Mouse (Mus musculus) midbrain, embryonic 13.5 days (tissue): ENCODE data around the gene Pced1b. TPM values are rescaled to one million over a fixed set of nuclear protein-coding genes. Genes with fewer than 3 reads are reported as not detected.

Source experiments
- ATAC-seq: fragments of 200-750 bp; cut with Nextera tagmentation; 2 replicates; pipeline ENCODE4 v1.8.0; 2017; ENCODE audit warnings: mild to moderate bottlenecking, moderate TSS enrichment, moderate library complexity
- H3K27ac ChIP-seq: fragments of 300-500 bp; sonication (generic); 2 replicates; pipeline ENCODE4 v1.5.1; 2015; ENCODE audit warnings: inconsistent platforms, mild to moderate bottlenecking, moderate library complexity
- H3K27me3 ChIP-seq: fragments of 300-500 bp; sonication (generic); 2 replicates; pipeline ENCODE4 v1.6.1; 2015; ENCODE audit warnings: mild to moderate bottlenecking, inconsistent platforms
- H3K36me3 ChIP-seq: fragments of 300-500 bp; sonication (generic); 2 replicates; pipeline ENCODE4 v1.6.1; 2015; ENCODE audit warnings: mild to moderate bottlenecking, inconsistent platforms
- H3K4me1 ChIP-seq: fragments of 300-500 bp; sonication (generic); replicated peaks from 2 replicates; pipeline ENCODE4 v1.6.1; 2015; ENCODE audit warnings: inconsistent platforms
- H3K4me2 ChIP-seq: fragments of 300-500 bp; sonication (generic); replicated peaks from 2 replicates; pipeline ENCODE4 v1.6.1; 2015; ENCODE audit warnings: moderate library complexity, mild to moderate bottlenecking, inconsistent platforms
- H3K4me3 ChIP-seq: fragments of 300-500 bp; sonication (generic); replicated peaks from 2 replicates; pipeline ENCODE4 v1.5.1; 2015; ENCODE audit warnings: mild to moderate bottlenecking, inconsistent platforms
- H3K9ac ChIP-seq: fragments of 300-500 bp; sonication (generic); replicated peaks from 2 replicates; pipeline ENCODE4 v1.6.1; 2015; ENCODE audit warnings: mild to moderate bottlenecking, inconsistent platforms
- H3K9me3 ChIP-seq: fragments of 300-500 bp; sonication (generic); 2 replicates; pipeline ENCODE4 v1.6.1; 2016; ENCODE audit warnings: mild to moderate bottlenecking, inconsistent platforms
- WGBS: fragments of 180-500 bp; shearing (Covaris S2); methylation state at CpG from one replicate; pipeline ENCODE4 v1.1.7; 2015; 5-methylcytosine and 5-hydroxymethylcytosine counted together
- polyA plus RNA-seq: library from polyadenylated mRNA; unstranded; fragments of >200 nt; fragmentation: Nextera tagmentation; extraction: Ambion mirVana; gene quantifications from 2 replicates; pipeline ENCODE4 v1.2.1, GENCODE M21; 2015

Gene Pced1b
- polyA plus RNA-seq, 1 experiment from 2014 or later: 4.0 TPM

- no peaks in the 10 kb centered on the region for H3K27me3 ChIP-seq
- peaks cover 5% of the 10 kb centered on the region for H3K4me1 ChIP-seq
- H3K27ac ChIP-seq: no peak overlapping the region
- H3K36me3 ChIP-seq: no peaks in the 10 kb centered on the region
- H3K9me3 ChIP-seq: no peaks in the 10 kb centered on the region
- H3K9ac ChIP-seq: no peak overlapping the region
- ATAC-seq: no peak
- no peak overlapping the region for H3K4me3 ChIP-seq
- H3K4me2 ChIP-seq: no peak overlapping the region
- WGBS: 33% methylated on average over 9 of the region's 9 CpGs
Observed at GRCm38 (mm10) chr15:97307935-97308334, 61.0 kb downstream of the Pced1b start.

GRCm38 (mm10) chr15:97309533-97309932, 62.6 kb downstream of the Pced1b start:
- H3K36me3 ChIP-seq: no peaks in the 10 kb centered on the region
- WGBS: 100% methylated on average over 2 of the region's 2 CpGs
- no peak overlapping the region for H3K27ac ChIP-seq
- H3K9me3 ChIP-seq: no peaks in the 10 kb centered on the region
- peaks cover 10% of the 10 kb centered on the region for H3K4me1 ChIP-seq
- no peaks in the 10 kb centered on the region for H3K27me3 ChIP-seq
- no peak overlapping the region for H3K9ac ChIP-seq
- no peak overlapping the region for H3K4me3 ChIP-seq
- ATAC-seq: no peak
- H3K4me2 ChIP-seq: no peak overlapping the region

- H3K27me3 ChIP-seq: no peaks in the 10 kb centered on the region
- WGBS: 84% methylated on average over 9 of the region's 9 CpGs
- ATAC-seq: no peak
- H3K9ac ChIP-seq: no peak overlapping the region
- H3K9me3 ChIP-seq: no peaks in the 10 kb centered on the region
- H3K27ac ChIP-seq: no peak overlapping the region
- peaks cover 16% of the 10 kb centered on the region for H3K4me1 ChIP-seq
- no peak overlapping the region for H3K4me2 ChIP-seq
- no peak overlapping the region for H3K4me3 ChIP-seq
- no peaks in the 10 kb centered on the region for H3K36me3 ChIP-seq
Observed at GRCm38 (mm10) chr15:97310251-97310650, 63.3 kb downstream of the Pced1b start.

- Histone ChIP-seq H3K4me1 (peaks cover 18% of the 10 kb centered on the region), H3K4me2 (no peak overlapping the region), H3K36me3 (no peaks in the 10 kb centered on the region), H3K4me3 (no peak overlapping the region), H3K9me3 (no peaks in the 10 kb centered on the region), H3K27me3 (no peaks in the 10 kb centered on the region), H3K9ac (no peak overlapping the region), H3K27ac (no peak overlapping the region)
- 80% methylated on average over 7 of the region's 7 CpGs for WGBS
- ATAC-seq: no peak
Observed at GRCm38 (mm10) chr15:97311211-97311610, 64.3 kb downstream of the Pced1b start.

- H3K27me3 ChIP-seq: no peaks in the 10 kb centered on the region
- no peaks in the 10 kb centered on the region for H3K36me3 ChIP-seq
- H3K27ac ChIP-seq: no peak overlapping the region
- H3K4me2 ChIP-seq: no peak overlapping the region
- H3K9me3 ChIP-seq: no peaks in the 10 kb centered on the region
- H3K9ac ChIP-seq: no peak overlapping the region
- 90% methylated on average over 8 of the region's 8 CpGs for WGBS
- ATAC-seq: no peak
- no peak overlapping the region for H3K4me3 ChIP-seq
- H3K4me1 ChIP-seq: peaks cover 18% of the 10 kb centered on the region
Observed at GRCm38 (mm10) chr15:97311937-97312336, 65.0 kb downstream of the Pced1b start.

GRCm38 (mm10) chr15:97314720-97315421, 68.0 kb downstream of the Pced1b start:
- peaks cover 17% of the 10 kb centered on the region for H3K4me1 ChIP-seq
- peak overlapping the region; percentile 62; the same call in 1 of the 2 replicates for H3K27ac ChIP-seq
- H3K9ac ChIP-seq: no peak overlapping the region
- no peaks in the 10 kb centered on the region for H3K27me3 ChIP-seq
- 30% methylated on average over 14 of the region's 14 CpGs for WGBS
- H3K4me3 ChIP-seq: no peak overlapping the region
- no peaks in the 10 kb centered on the region for H3K36me3 ChIP-seq
- 0 out of 2 replicates have a peak, but pooled peaks have one; percentile 6 for ATAC-seq
- H3K9me3 ChIP-seq: 0 out of 2 replicates have a peak, but pooled peaks cover 5% of the 10 kb centered on the region
- H3K4me2 ChIP-seq: peak overlapping the region; percentile 25

GRCm38 (mm10) chr15:97315422-97315757, 68.5 kb downstream of the Pced1b start:
- 44% methylated on average over 9 of the region's 9 CpGs for WGBS
- 0 out of 2 replicates have a peak, but pooled peaks have one; percentile 40 for ATAC-seq
- no peak overlapping the region for H3K27ac ChIP-seq

GRCm38 (mm10) chr15:97318365-97319001, 71.6 kb downstream of the Pced1b start:
- Histone ChIP-seq H3K9ac (no peak overlapping the region), H3K4me1 (peaks cover 22% of the 10 kb centered on the region), H3K4me2 (no peak overlapping the region), H3K4me3 (no peak overlapping the region), H3K27ac (no peak overlapping the region), H3K36me3 (no peaks in the 10 kb centered on the region), H3K9me3 (0 out of 2 replicates have a peak, but pooled peaks cover 5% of the 10 kb centered on the region), H3K27me3 (no peaks in the 10 kb centered on the region)
- ATAC-seq: no peak
- WGBS: 78% methylated on average over 21 of the region's 21 CpGs

More at GRCm38 (mm10) chr15:97315422-97315757, 68.5 kb downstream of the Pced1b start:
- Histone ChIP-seq H3K9me3 (0 out of 2 replicates have a peak, but pooled peaks cover 5% of the 10 kb centered on the region), H3K27me3 (no peaks in the 10 kb centered on the region), H3K4me3 (no peak overlapping the region), H3K36me3 (no peaks in the 10 kb centered on the region), H3K4me1 (peaks cover 17% of the 10 kb centered on the region), H3K4me2 (peak overlapping the region; percentile 25), H3K9ac (no peak overlapping the region)

- H3K4me3 ChIP-seq: no peak overlapping the region
- no peaks in the 10 kb centered on the region for H3K27me3 ChIP-seq
- no peak overlapping the region for H3K4me2 ChIP-seq
- H3K27ac ChIP-seq: 0 out of 2 replicates have a peak overlapping the region, but pooled peaks have one; percentile 25
- WGBS: 67% methylated on average over 5 of the region's 5 CpGs
- H3K9me3 ChIP-seq: 0 out of 2 replicates have a peak, but pooled peaks cover 5% of the 10 kb centered on the region
- H3K4me1 ChIP-seq: peaks cover 23% of the 10 kb centered on the region
- no peaks in the 10 kb centered on the region for H3K36me3 ChIP-seq
- no peak overlapping the region for H3K9ac ChIP-seq
- no peak for ATAC-seq
Observed at GRCm38 (mm10) chr15:97322821-97323220, 75.9 kb downstream of the Pced1b start.

GRCm38 (mm10) chr15:97323466-97323865, 76.6 kb downstream of the Pced1b start:
- no peak overlapping the region for H3K9ac ChIP-seq
- peak overlapping the region; percentile 17; the same call in 1 of the 2 replicates for H3K4me2 ChIP-seq
- no peak overlapping the region for H3K4me3 ChIP-seq
- 0 out of 2 replicates have a peak, but pooled peaks cover 5% of the 10 kb centered on the region for H3K9me3 ChIP-seq
- peak overlapping the region; percentile 51 for H3K27ac ChIP-seq
- no peaks in the 10 kb centered on the region for H3K36me3 ChIP-seq
- peaks cover 23% of the 10 kb centered on the region for H3K4me1 ChIP-seq
- no peaks in the 10 kb centered on the region for H3K27me3 ChIP-seq
- 84% methylated on average over 24 of the region's 24 CpGs for whole genome bisulfite sequencing
- no peak for ATAC-seq

- Histone ChIP-seq H3K4me3 (no peak overlapping the region), H3K9ac (no peak overlapping the region), H3K36me3 (no peaks in the 10 kb centered on the region), H3K4me1 (peaks cover 19% of the 10 kb centered on the region), H3K4me2 (0 out of 2 replicates have a peak overlapping the region, but pooled peaks have one; percentile 17), H3K9me3 (0 out of 2 replicates have a peak, but pooled peaks cover 5% of the 10 kb centered on the region), H3K27ac (peak overlapping the region; percentile 48; the same call in 1 of the 2 replicates), H3K27me3 (no peaks in the 10 kb centered on the region)
- WGBS: 49% methylated on average over 9 of the region's 9 CpGs
- ATAC-seq: peak; percentile 71
Observed at GRCm38 (mm10) chr15:97324311-97324710, 77.4 kb downstream of the Pced1b start.

- H3K27ac ChIP-seq: no peak overlapping the region
- H3K36me3 ChIP-seq: no peaks in the 10 kb centered on the region
- no peak overlapping the region for H3K4me2 ChIP-seq
- 0 out of 2 replicates have a peak, but pooled peaks cover 5% of the 10 kb centered on the region for H3K9me3 ChIP-seq
- no peak for ATAC-seq
- no peaks in the 10 kb centered on the region for H3K27me3 ChIP-seq
- peaks cover 17% of the 10 kb centered on the region for H3K4me1 ChIP-seq
- H3K9ac ChIP-seq: no peak overlapping the region
- no peak overlapping the region for H3K4me3 ChIP-seq
- 69% methylated on average over 18 of the region's 18 CpGs for WGBS
Observed at GRCm38 (mm10) chr15:97327500-97328081, 80.7 kb downstream of the Pced1b start.
